Mouse (Mus musculus): ENCODE measurements around the gene Tmc7. TPM values are rescaled to one million over a fixed set of nuclear protein-coding genes. Genes with fewer than 3 reads are reported as not detected.

The Tmc7 gene
- polyA plus RNA-seq, 1 experiment from 2014 or later: 8.5 TPM

GRCm38 (mm10) chr7:118571350-118571749, 13.2 kb downstream of the Tmc7 start:
- H3K9ac ChIP-seq (replicated peaks; ENCODE audit: low read depth, low read length): no peak overlapping the region
- no peak overlapping the region for H3K27ac ChIP-seq (ENCODE audit: low read length)
- H3K4me3 ChIP-seq (replicated peaks; ENCODE audit: low read length): no peak overlapping the region
- no peaks in the 10 kb centered on the region for H3K36me3 ChIP-seq (ENCODE audit: control insufficient read depth, insufficient read depth)
- peaks cover 4% of the 10 kb centered on the region; the same call in 1 of the 2 replicates for H3K9me3 ChIP-seq (ENCODE audit: control insufficient read depth, low read length)
- H3K27me3 ChIP-seq (replicated peaks; ENCODE audit: control insufficient read depth, insufficient read depth, low read length): no peaks in the 10 kb centered on the region
- H3K4me2 ChIP-seq (ENCODE audit: low read length): no peak overlapping the region
- WGBS: 44% methylated on average over 5 of the region's 5 CpGs
- peaks cover 6% of the 10 kb centered on the region; the same call in 1 of the 2 replicates for H3K4me1 ChIP-seq (replicated peaks; ENCODE audit: control insufficient read depth, insufficient read depth, low read length)
- no peak for ATAC-seq

DNA sequence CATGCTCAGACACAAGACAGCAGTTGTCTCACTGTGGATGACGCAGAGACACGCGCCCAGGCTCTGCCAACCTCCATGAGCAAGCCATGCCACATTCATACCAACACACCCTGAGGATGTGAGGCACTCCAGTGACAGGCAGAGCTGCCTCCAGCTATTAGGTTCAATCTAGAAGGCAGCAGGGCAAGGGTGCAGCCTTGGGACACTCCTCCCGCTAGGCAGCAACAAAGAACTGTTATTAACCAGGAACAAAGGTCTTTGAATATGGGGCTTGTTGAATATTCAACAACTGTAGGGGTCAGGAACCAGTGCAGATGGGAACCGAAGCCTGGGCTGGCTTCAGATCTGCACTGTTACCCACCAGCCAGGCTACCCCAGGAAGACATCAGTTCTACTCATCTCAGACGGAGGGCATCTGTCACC, 15.4 kb downstream of the Tmc7 start:
- no peak overlapping the region for H3K4me2 ChIP-seq (ENCODE audit: low read length)
- peak; percentile 86 for ATAC-seq
- peaks cover 4% of the 10 kb centered on the region; the same call in 1 of the 2 replicates for H3K9me3 ChIP-seq (ENCODE audit: control insufficient read depth, low read length)
- H3K4me3 ChIP-seq (replicated peaks; ENCODE audit: low read length): no peak overlapping the region
- 44% methylated on average over 6 of the region's 6 CpGs for WGBS
- no peak overlapping the region for H3K9ac ChIP-seq (replicated peaks; ENCODE audit: low read depth, low read length)
- H3K4me1 ChIP-seq (replicated peaks; ENCODE audit: control insufficient read depth, insufficient read depth, low read length): peaks cover 6% of the 10 kb centered on the region; the same call in 1 of the 2 replicates
- H3K36me3 ChIP-seq (ENCODE audit: control insufficient read depth, insufficient read depth): peaks cover 2% of the 10 kb centered on the region; the same call in 1 of the 2 replicates
- H3K27me3 ChIP-seq (replicated peaks; ENCODE audit: control insufficient read depth, insufficient read depth, low read length): no peaks in the 10 kb centered on the region
- H3K27ac ChIP-seq (ENCODE audit: low read length): no peak overlapping the region

- Histone ChIP-seq H3K9ac (replicated peaks; ENCODE audit: low read depth, low read length) (no peak overlapping the region), H3K4me1 (replicated peaks; ENCODE audit: control insufficient read depth, insufficient read depth, low read length) (no peaks in the 10 kb centered on the region), H3K4me3 (replicated peaks; ENCODE audit: low read length) (no peak overlapping the region), H3K9me3 (ENCODE audit: control insufficient read depth, low read length) (peaks cover 3% of the 10 kb centered on the region; the same call in 1 of the 2 replicates), H3K27me3 (replicated peaks; ENCODE audit: control insufficient read depth, insufficient read depth, low read length) (no peaks in the 10 kb centered on the region), H3K4me2 (ENCODE audit: low read length) (no peak overlapping the region), H3K36me3 (ENCODE audit: control insufficient read depth, insufficient read depth) (peaks cover 42% of the 10 kb centered on the region), H3K27ac (ENCODE audit: low read length) (no peak overlapping the region)
- no peak for ATAC-seq
- 16% methylated on average over 2 of the region's 2 CpGs for WGBS
Observed at GRCm38 (mm10) chr7:118554290-118554689, 30.2 kb downstream of the Tmc7 start.

GRCm38 (mm10) chr7:118553881-118554280, 30.7 kb downstream of the Tmc7 start:
- Histone ChIP-seq H3K4me3 (replicated peaks; ENCODE audit: low read length) (no peak overlapping the region), H3K27me3 (replicated peaks; ENCODE audit: control insufficient read depth, insufficient read depth, low read length) (no peaks in the 10 kb centered on the region), H3K4me1 (replicated peaks; ENCODE audit: control insufficient read depth, insufficient read depth, low read length) (no peaks in the 10 kb centered on the region), H3K36me3 (ENCODE audit: control insufficient read depth, insufficient read depth) (peaks cover 42% of the 10 kb centered on the region), H3K9ac (replicated peaks; ENCODE audit: low read depth, low read length) (no peak overlapping the region), H3K27ac (ENCODE audit: low read length) (no peak overlapping the region), H3K9me3 (ENCODE audit: control insufficient read depth, low read length) (peaks cover 3% of the 10 kb centered on the region; the same call in 1 of the 2 replicates), H3K4me2 (ENCODE audit: low read length) (no peak overlapping the region)
- 65% methylated on average over 4 of the region's 4 CpGs for WGBS
- ATAC-seq: no peak

DNA sequence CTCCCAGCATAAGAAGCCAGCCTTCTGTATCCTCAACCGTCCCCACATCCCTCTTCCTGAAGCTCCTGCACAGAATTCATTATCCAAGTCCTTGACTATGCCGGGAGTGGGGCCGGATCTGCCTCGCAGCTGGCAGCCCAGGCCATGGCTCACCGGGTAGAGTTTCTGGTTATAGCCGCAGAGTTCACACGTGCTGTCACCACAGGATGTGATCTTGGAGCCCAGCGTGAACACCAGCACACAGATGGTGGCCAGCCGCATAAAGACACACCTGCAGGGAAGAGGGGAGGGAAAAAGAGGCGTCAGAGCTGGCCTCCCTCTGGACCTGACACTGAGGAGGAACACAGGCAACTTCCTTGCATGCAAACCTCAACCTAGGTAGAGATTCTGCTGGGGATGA, 37.1 kb downstream of the Tmc7 start:
- peaks cover 30% of the 10 kb centered on the region for H3K36me3 ChIP-seq (ENCODE audit: control insufficient read depth, insufficient read depth)
- H3K27ac ChIP-seq (ENCODE audit: low read length): no peak overlapping the region
- H3K9ac ChIP-seq (replicated peaks; ENCODE audit: low read depth, low read length): no peak overlapping the region
- no peak overlapping the region for H3K4me3 ChIP-seq (replicated peaks; ENCODE audit: low read length)
- no peak overlapping the region for H3K4me2 ChIP-seq (ENCODE audit: low read length)
- peaks cover 1% of the 10 kb centered on the region; the same call in 1 of the 2 replicates for H3K9me3 ChIP-seq (ENCODE audit: control insufficient read depth, low read length)
- no peaks in the 10 kb centered on the region for H3K4me1 ChIP-seq (replicated peaks; ENCODE audit: control insufficient read depth, insufficient read depth, low read length)
- no peak for ATAC-seq
- no peaks in the 10 kb centered on the region for H3K27me3 ChIP-seq (replicated peaks; ENCODE audit: control insufficient read depth, insufficient read depth, low read length)
- 88% methylated on average over 10 of the region's 10 CpGs for WGBS

GRCm38 (mm10) chr7:118544128-118544527, 40.4 kb downstream of the Tmc7 start:
- no peaks in the 10 kb centered on the region for H3K4me1 ChIP-seq (replicated peaks; ENCODE audit: control insufficient read depth, insufficient read depth, low read length)
- 96% methylated on average over 4 of the region's 4 CpGs for WGBS

GRCm38 (mm10) chr7:118535076-118535475, 49.5 kb downstream of the Tmc7 start:
- no peak for ATAC-seq
- H3K4me1 ChIP-seq (replicated peaks; ENCODE audit: control insufficient read depth, insufficient read depth, low read length): peaks cover 5% of the 10 kb centered on the region; the same call in 1 of the 2 replicates
- H3K27me3 ChIP-seq (replicated peaks; ENCODE audit: control insufficient read depth, insufficient read depth, low read length): no peaks in the 10 kb centered on the region
- 91% methylated on average over 4 of the region's 4 CpGs for WGBS
- no peaks in the 10 kb centered on the region for H3K9me3 ChIP-seq (ENCODE audit: control insufficient read depth, low read length)
- H3K9ac ChIP-seq (replicated peaks; ENCODE audit: low read depth, low read length): no peak overlapping the region
- no peak overlapping the region for H3K4me2 ChIP-seq (ENCODE audit: low read length)
- peaks cover 8% of the 10 kb centered on the region for H3K36me3 ChIP-seq (ENCODE audit: control insufficient read depth, insufficient read depth)
- H3K4me3 ChIP-seq (replicated peaks; ENCODE audit: low read length): no peak overlapping the region
- H3K27ac ChIP-seq (ENCODE audit: low read length): no peak overlapping the region

More at GRCm38 (mm10) chr7:118544128-118544527, 40.4 kb downstream of the Tmc7 start:
- Histone ChIP-seq H3K36me3 (ENCODE audit: control insufficient read depth, insufficient read depth) (peaks cover 14% of the 10 kb centered on the region), H3K9ac (replicated peaks; ENCODE audit: low read depth, low read length) (no peak overlapping the region), H3K9me3 (ENCODE audit: control insufficient read depth, low read length) (no peaks in the 10 kb centered on the region), H3K27me3 (replicated peaks; ENCODE audit: control insufficient read depth, insufficient read depth, low read length) (no peaks in the 10 kb centered on the region), H3K4me2 (ENCODE audit: low read length) (no peak overlapping the region), H3K4me3 (replicated peaks; ENCODE audit: low read length) (no peak overlapping the region), H3K27ac (ENCODE audit: low read length) (no peak overlapping the region)
- no peak for ATAC-seq

- peaks cover 5% of the 10 kb centered on the region; the same call in 1 of the 2 replicates for H3K36me3 ChIP-seq (ENCODE audit: control insufficient read depth, insufficient read depth)
- peaks cover 5% of the 10 kb centered on the region; the same call in 1 of the 2 replicates for H3K4me1 ChIP-seq (replicated peaks; ENCODE audit: control insufficient read depth, insufficient read depth, low read length)
- 79% methylated on average over 3 of the region's 3 CpGs for WGBS
- H3K4me3 ChIP-seq (replicated peaks; ENCODE audit: low read length): no peak overlapping the region
- H3K9ac ChIP-seq (replicated peaks; ENCODE audit: low read depth, low read length): no peak overlapping the region
- ATAC-seq: no peak
- no peak overlapping the region for H3K27ac ChIP-seq (ENCODE audit: low read length)
- no peaks in the 10 kb centered on the region for H3K27me3 ChIP-seq (replicated peaks; ENCODE audit: control insufficient read depth, insufficient read depth, low read length)
- H3K4me2 ChIP-seq (ENCODE audit: low read length): no peak overlapping the region
- H3K9me3 ChIP-seq (ENCODE audit: control insufficient read depth, low read length): no peaks in the 10 kb centered on the region
Observed at GRCm38 (mm10) chr7:118534326-118534725, 50.2 kb downstream of the Tmc7 start.

DNA sequence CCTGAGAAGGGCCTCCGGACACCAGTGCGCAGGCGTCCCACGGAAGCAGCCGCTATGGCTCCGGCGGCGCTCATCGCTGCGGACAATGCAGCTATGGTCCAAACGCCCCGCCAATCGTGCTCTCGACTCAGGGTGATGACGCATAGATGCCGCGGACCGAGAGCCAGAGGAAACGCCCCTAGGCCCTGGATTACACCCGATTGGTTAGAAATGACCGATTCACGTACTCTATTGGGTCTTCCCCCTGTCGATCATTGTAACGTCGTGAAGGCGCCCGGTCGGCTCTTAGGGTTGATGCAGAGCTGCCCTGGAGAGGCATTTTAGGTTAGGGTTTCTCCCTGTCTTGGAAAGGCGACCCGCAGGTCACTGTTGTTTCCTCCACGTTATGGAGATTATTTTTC, 51.4 kb downstream of the Tmc7 start, which contains the start of gene Coq7:
Coq7 (minus strand) TSS at position 179 of the 401 bp plus-strand sequence.
- Histone ChIP-seq H3K9ac (replicated peaks; ENCODE audit: low read depth, low read length) (peak within 1 kb of the TSS; percentile 95), H3K27me3 (replicated peaks; ENCODE audit: control insufficient read depth, insufficient read depth, low read length) (no peaks in the 10 kb centered on the region), H3K4me3 (replicated peaks; ENCODE audit: low read length) (peak within 1 kb of the TSS; percentile 95), H3K4me2 (ENCODE audit: low read length) (peak within 1 kb of the TSS; percentile 76), H3K4me1 (replicated peaks; ENCODE audit: control insufficient read depth, insufficient read depth, low read length) (peaks cover 5% of the 10 kb centered on the region; the same call in 1 of the 2 replicates), H3K27ac (ENCODE audit: low read length) (peak within 1 kb of the TSS; percentile 98), H3K36me3 (ENCODE audit: control insufficient read depth, insufficient read depth) (peaks cover 5% of the 10 kb centered on the region; the same call in 1 of the 2 replicates), H3K9me3 (ENCODE audit: control insufficient read depth, low read length) (no peaks in the 10 kb centered on the region)
- WGBS: under 1% methylated on average over 31 of the region's 31 CpGs
- ATAC-seq: peak; percentile 100

Data from forebrain, embryonic 16.5 days (tissue).